Mouse (Mus musculus) ES-E14 (cell line): ENCODE results near the gene Mrtfb. TPM values are rescaled to one million over a fixed set of nuclear protein-coding genes. Genes with fewer than 3 reads are reported as not detected.
A peak's percentile ranks its signal among the peaks of the same experiment; 100 is the strongest.

Experiments
- DNase-seq: peaks from one replicate; pipeline ENCODE4 v3.0.0-alpha.2; 2013; ENCODE audit warnings: low read depth, low spot score
- H3K27ac ChIP-seq: 2 replicates; pipeline ENCODE4 v1.5.1; 2012; ENCODE audit warnings: low read depth, mild to moderate bottlenecking, low read length, moderate library complexity, mixed read lengths; ENCODE audit not compliant: poor library complexity, insufficient read depth, severe bottlenecking
- H3K36me3 ChIP-seq: 2 replicates; pipeline ENCODE4 v1.6.1; 2012; ENCODE audit warnings: mild to moderate bottlenecking, low read length, moderate library complexity, mixed read lengths; ENCODE audit not compliant: control insufficient read depth, poor library complexity, insufficient read depth, severe bottlenecking
- H3K4me1 ChIP-seq, 2 experiments: fragments of 150-350 bp in 1 of 2; sonication (generic) in 1 of 2; 2 replicates each; pipeline ENCODE4 v1.6.1; 2012; ENCODE audit warnings: low read length in 2 of 2, mild to moderate bottlenecking in 1 of 2, mixed read lengths in 1 of 2; ENCODE audit not compliant: control insufficient read depth in 2 of 2, insufficient read depth in 2 of 2, poor library complexity in 1 of 2
- H3K4me3 ChIP-seq, 2 experiments: fragments of 150-350 bp in 1 of 2; sonication (generic) in 1 of 2; 2 replicates each; pipeline ENCODE4 v1.5.1; 2012; ENCODE audit warnings: low read length in 2 of 2, low read depth in 1 of 2, mild to moderate bottlenecking in 1 of 2, mixed read lengths in 1 of 2; ENCODE audit not compliant: insufficient read depth in 1 of 2, poor library complexity in 1 of 2, severe bottlenecking in 1 of 2
- H3K9ac ChIP-seq: 2 replicates; pipeline ENCODE4 v1.6.1; 2012; ENCODE audit warnings: low read depth, mild to moderate bottlenecking, low read length, mixed read lengths; ENCODE audit not compliant: poor library complexity, insufficient read depth, severe bottlenecking
- H3K9me3 ChIP-seq: fragments of 150-350 bp; sonication (generic); 2 replicates; pipeline ENCODE4 v1.6.1; 2012; ENCODE audit warnings: low read depth, mild to moderate bottlenecking, low read length; ENCODE audit not compliant: control insufficient read depth, insufficient read depth
- CHD2 ChIP-seq: IDR thresholded peaks from 2 replicates; pipeline ENCODE4 v1.6.1; 2014; ENCODE audit warnings: mild to moderate bottlenecking, low read depth, low read length, inconsistent platforms
- HCFC1 ChIP-seq: IDR thresholded peaks from 2 replicates; pipeline ENCODE4 v1.6.1; 2012; ENCODE audit warnings: low read length, inconsistent platforms, borderline replicate concordance; ENCODE audit not compliant: insufficient read depth
- MAFK ChIP-seq: IDR thresholded peaks from 2 replicates; pipeline ENCODE4 v1.6.1; 2014; ENCODE audit warnings: mild to moderate bottlenecking, low read depth, low read length, inconsistent platforms; ENCODE audit not compliant: insufficient read depth
- ZC3H11A ChIP-seq: IDR thresholded peaks from 2 replicates; pipeline ENCODE4 v1.6.1; 2012; ENCODE audit warnings: low read depth, mild to moderate bottlenecking, inconsistent platforms, low read length, borderline replicate concordance
- ZNF384 ChIP-seq: IDR thresholded peaks from 2 replicates; pipeline ENCODE4 v1.6.1; 2012; ENCODE audit warnings: low read depth, low read length, inconsistent platforms
- in situ Hi-C, 2 experiments: fragments of 600-800 bp; cut with MboI; formaldehyde crosslinking; loops; one replicate each; pipeline ENCODE4 v1.15.1; 2025; ENCODE audit warnings: low sequenced_read_pairs in 2 of 2, inconsistent platforms in 1 of 2; ENCODE audit not compliant: unreplicated experiment in 2 of 2
- total RNA-seq: library from RNA; depleted of rRNA; stranded (reverse); fragments of 300-350 nt; gene quantifications from 2 replicates; pipeline ENCODE4 v1.2.3, GENCODE M21; 2012

Mrtfb gene
- total RNA-seq, 1 experiment: 9.6 TPM

- Histone ChIP-seq H3K36me3 (no peaks in the 10 kb centered on the region), H3K4me3 (no peak overlapping the region), H3K27ac (no peak overlapping the region), H3K9me3 (no peaks in the 10 kb centered on the region), H3K9ac (no peak overlapping the region), H3K4me1 (0 out of 4 replicates have a peak, but pooled peaks cover 0 to 5% of the 10 kb centered on the region in 2 experiments)
- DNase-seq: no peak
- in situ Hi-C loops: no loop called here
- TF ChIP-seq CHD2 (no peak), ZNF384 (no peak), MAFK (no peak), HCFC1 (no peak), ZC3H11A (no peak)
Observed at GRCm38 (mm10) chr16:13360208-13360607, 103.9 kb downstream of the Mrtfb start.

DNA sequence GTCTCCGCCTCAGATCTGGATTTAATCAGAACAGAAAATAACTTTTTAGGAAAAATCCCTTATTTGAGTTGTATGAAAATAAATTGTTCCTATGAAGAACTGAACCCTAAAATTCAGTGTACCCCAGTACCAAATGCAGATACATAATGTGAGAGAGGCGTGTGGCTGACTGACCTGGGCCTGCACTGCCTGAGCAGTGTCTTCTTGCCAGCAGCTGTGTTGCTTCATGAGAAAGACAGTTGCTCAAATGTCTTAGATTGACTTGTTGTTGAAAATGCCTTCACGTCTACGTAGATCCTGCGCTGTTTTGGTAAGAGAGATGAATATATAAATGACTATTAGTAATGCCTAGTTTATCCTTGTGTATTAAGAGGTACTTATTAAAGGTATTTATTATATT is 104.6 kb downstream of the Mrtfb start:
- no peak for DNase-seq
- Histone ChIP-seq H3K4me3 (no peak overlapping the region), H3K9me3 (no peaks in the 10 kb centered on the region), H3K36me3 (no peaks in the 10 kb centered on the region), H3K4me1 (0 out of 4 replicates have a peak, but pooled peaks cover 0 to 5% of the 10 kb centered on the region in 2 experiments), H3K27ac (no peak overlapping the region), H3K9ac (no peak overlapping the region)
- in situ Hi-C loops: no loop called here
- TF ChIP-seq ZNF384: no peak
- TF ChIP-seq HCFC1: no peak
- TF ChIP-seq CHD2: no peak
- TF ChIP-seq MAFK: no peak
- TF ChIP-seq ZC3H11A: no peak

- no peak overlapping the region for H3K9ac ChIP-seq
- DNase-seq: no peak
- no peaks in the 10 kb centered on the region for H3K36me3 ChIP-seq
- H3K4me3 ChIP-seq: no peak overlapping the region
- peaks cover 0 to 8% of the 10 kb centered on the region in 2 experiments; a peak in 1 of 4 replicates for H3K4me1 ChIP-seq
- in situ Hi-C loops: no loop called here
- peak; percentile 17; the same call in 1 of the 2 replicates for TF ChIP-seq ZNF384
- TF ChIP-seq CHD2: no peak
- TF ChIP-seq MAFK: no peak
- no peak overlapping the region for H3K27ac ChIP-seq
- no peaks in the 10 kb centered on the region for H3K9me3 ChIP-seq
Observed at GRCm38 (mm10) chr16:13363141-13363540, 106.9 kb downstream of the Mrtfb start.

DNA sequence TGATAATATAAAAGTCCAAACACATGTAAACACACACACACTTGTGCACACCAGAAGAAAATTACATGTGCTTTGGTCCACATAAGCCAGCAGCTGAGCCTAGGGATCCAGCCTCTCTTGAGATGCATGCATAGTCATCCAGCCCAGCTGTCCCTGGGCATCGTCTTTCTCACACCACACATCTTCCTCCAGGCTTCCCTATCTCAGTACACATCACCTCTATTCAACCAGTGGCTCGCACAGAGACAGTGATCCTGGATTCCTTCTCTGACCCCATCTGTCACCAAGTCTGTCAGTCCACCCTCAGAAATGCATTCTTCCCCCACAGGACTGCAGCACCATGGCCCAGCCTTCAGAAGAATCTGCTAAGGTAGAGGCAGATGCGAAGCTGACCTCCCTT is 107.9 kb downstream of the Mrtfb start:
- Histone ChIP-seq H3K4me3 (no peak overlapping the region), H3K27ac (no peak overlapping the region), H3K4me1 (peaks cover 0 to 5% of the 10 kb centered on the region in 2 experiments; a peak in 1 of 4 replicates), H3K9ac (no peak overlapping the region), H3K36me3 (no peaks in the 10 kb centered on the region), H3K9me3 (no peaks in the 10 kb centered on the region)
- in situ Hi-C loops: no loop called here
- no peak for DNase-seq
- TF ChIP-seq CHD2 (no peak), MAFK (no peak), HCFC1 (no peak), ZNF384 (no peak), ZC3H11A (no peak)

GRCm38 (mm10) chr16:13366256-13366655 is 110.0 kb downstream of the Mrtfb start:
- no peak for TF ChIP-seq MAFK
- no peak for TF ChIP-seq HCFC1
- TF ChIP-seq ZNF384: no peak
- TF ChIP-seq ZC3H11A: no peak
- TF ChIP-seq CHD2: no peak
- Histone ChIP-seq H3K36me3 (peaks cover 2% of the 10 kb centered on the region; the same call in 1 of the 2 replicates), H3K9ac (no peak overlapping the region), H3K9me3 (no peaks in the 10 kb centered on the region), H3K27ac (no peak overlapping the region), H3K4me3 (no peak overlapping the region), H3K4me1 (peaks cover under 1 to 5% of the 10 kb centered on the region in 2 experiments; a peak in 2 of 4 replicates)
- in situ Hi-C loops: no loop called here
- DNase-seq: no peak
